Mouse (Mus musculus) liver, adult 2 months (tissue): ENCODE results near the gene Spred2.

Experiments used
- CTCF ChIP-seq: fragments of 200-500 bp; IDR thresholded peaks from 2 replicates; pipeline ENCODE4 v1.5.1; 2011; ENCODE audit warnings: low read depth, low read length, control low read depth
- POLR2A ChIP-seq: fragments of 200-500 bp; IDR thresholded peaks from 2 replicates; pipeline ENCODE4 v1.6.1; 2011; ENCODE audit warnings: low read length, control low read depth; ENCODE audit not compliant: insufficient read depth; ENCODE audit errors: extremely low read depth

DNA sequence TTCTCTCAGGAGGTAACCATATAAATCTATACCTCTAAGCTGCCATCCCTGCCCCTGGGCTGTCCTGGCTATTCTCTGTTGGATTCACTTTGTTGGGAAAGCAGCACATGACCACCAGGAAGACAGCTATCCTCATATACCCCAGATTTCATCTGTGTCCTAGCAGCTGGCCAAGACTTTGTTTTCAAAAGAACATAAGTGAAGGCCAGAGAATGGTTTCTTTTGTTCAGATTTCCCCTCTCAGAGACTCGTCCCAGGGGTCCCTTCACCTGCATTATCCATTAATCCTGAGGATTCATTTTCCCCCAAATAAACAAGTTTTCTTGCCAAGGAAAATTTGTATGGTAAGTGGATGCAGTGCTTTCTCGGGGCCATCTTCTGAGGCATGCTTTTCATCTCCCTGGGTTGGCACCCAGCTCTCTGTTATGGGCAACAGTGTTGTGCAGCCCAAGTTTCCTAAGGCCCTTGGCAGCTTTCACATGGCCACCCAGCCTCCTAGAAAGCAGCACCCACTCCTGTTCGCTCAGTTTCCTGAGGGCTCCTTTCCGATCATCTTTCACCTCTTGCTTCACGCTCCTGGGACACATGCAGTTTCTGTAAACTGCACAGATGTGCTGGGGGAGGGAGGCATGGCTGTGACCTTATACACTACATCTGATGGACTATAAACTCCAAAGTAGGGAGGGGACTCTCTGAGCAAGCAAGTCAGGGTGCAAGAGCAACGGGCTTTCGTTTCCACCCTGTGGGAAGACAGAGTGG is 49.0 kb downstream of the Spred2 start:
- TF ChIP-seq CTCF = no peak
- no peak for TF ChIP-seq POLR2A
